Mouse (Mus musculus) ZHBTc4 (cell line): ENCODE results near the gene Psmb11.
"Not testable (repeated sequence)": the region's sequence is repeated elsewhere in the genome, so short reads cannot be mapped to it uniquely, and the experiment has no call there.

Experiments used
- DNase-seq: peaks from one replicate; pipeline ENCODE4 v3.0.0-alpha.2; 2011; ENCODE audit warnings: low read depth, low spot score

The Psmb11 gene

GRCm38 (mm10) chr14:54603038-54603654 is 18.1 kb upstream of the Psmb11 start:
- peak; percentile 99 for DNase-seq

- no peak for DNase-seq
Observed at GRCm38 (mm10) chr14:54603686-54604085, 17.5 kb upstream of the Psmb11 start.

GRCm38 (mm10) chr14:54605752-54606321 is 15.4 kb upstream of the Psmb11 start, which contains the start of gene 4931414P19Rik:
Gene 4931414P19Rik, minus strand, starts transcription at chr14:54605993.
- DNase-seq = peak; percentile 85

- DNase-seq = no peak
Observed at GRCm38 (mm10) chr14:54607226-54607625, 14.0 kb upstream of the Psmb11 start.

GRCm38 (mm10) chr14:54609245-54609644 is 12.0 kb upstream of the Psmb11 start:
- no peak for DNase-seq

GRCm38 (mm10) chr14:54609962-54610361 is 11.3 kb upstream of the Psmb11 start:
- peak; percentile 85 for DNase-seq

GRCm38 (mm10) chr14:54610648-54611047 is 10.6 kb upstream of the Psmb11 start:
- DNase-seq = no peak

GRCm38 (mm10) chr14:54614130-54614529 is 7.1 kb upstream of the Psmb11 start:
- DNase-seq = not testable (repeated sequence)

GRCm38 (mm10) chr14:54616226-54616825 is 4.9 kb upstream of the Psmb11 start:
- DNase-seq = no peak

- DNase-seq = peak; percentile 84
Observed at GRCm38 (mm10) chr14:54617152-54617896, 3.9 kb upstream of the Psmb11 start.

GRCm38 (mm10) chr14:54617897-54618365 is 3.3 kb upstream of the Psmb11 start, which contains the start of gene Psmb5:
Gene Psmb5, minus strand, starts transcription at chr14:54618022.
- DNase-seq = peak; percentile 95

GRCm38 (mm10) chr14:54623334-54623733 is 2.1 kb downstream of the Psmb11 start:
- DNase-seq = no peak

GRCm38 (mm10) chr14:54624976-54625375 is 3.7 kb downstream of the Psmb11 start:
- no peak for DNase-seq

GRCm38 (mm10) chr14:54628103-54628502 is 6.9 kb downstream of the Psmb11 start:
- DNase-seq = no peak

- no peak for DNase-seq
Observed at GRCm38 (mm10) chr14:54629797-54630196, 8.6 kb downstream of the Psmb11 start.

- no peak for DNase-seq
Observed at GRCm38 (mm10) chr14:54630583-54631239, 9.5 kb downstream of the Psmb11 start.

GRCm38 (mm10) chr14:54631240-54631599 is 10.0 kb downstream of the Psmb11 start:
- no peak for DNase-seq

- peak; percentile 59 for DNase-seq
Observed at GRCm38 (mm10) chr14:54632252-54632651, 11.0 kb downstream of the Psmb11 start.

- no peak for DNase-seq
Observed at GRCm38 (mm10) chr14:54634182-54634581, 12.9 kb downstream of the Psmb11 start.

GRCm38 (mm10) chr14:54636954-54637353 is 15.7 kb downstream of the Psmb11 start:
- peak; percentile 74 for DNase-seq

GRCm38 (mm10) chr14:54638210-54638609 is 17.0 kb downstream of the Psmb11 start:
- DNase-seq = no peak

- no peak for DNase-seq
Observed at GRCm38 (mm10) chr14:54640121-54640520, 18.9 kb downstream of the Psmb11 start.
